Mouse (Mus musculus) c-Kit-positive CD71-positive TER-119-negative erythroid progenitor cells, embryonic 14.5 days (primary cell): ENCODE measurements around the gene Il12rb2.

Experiments used
- DNase-seq: peaks from one replicate; pipeline ENCODE4 v3.0.0-alpha.2; 2013; ENCODE audit warnings: low read depth

Il12rb2 gene

DNA sequence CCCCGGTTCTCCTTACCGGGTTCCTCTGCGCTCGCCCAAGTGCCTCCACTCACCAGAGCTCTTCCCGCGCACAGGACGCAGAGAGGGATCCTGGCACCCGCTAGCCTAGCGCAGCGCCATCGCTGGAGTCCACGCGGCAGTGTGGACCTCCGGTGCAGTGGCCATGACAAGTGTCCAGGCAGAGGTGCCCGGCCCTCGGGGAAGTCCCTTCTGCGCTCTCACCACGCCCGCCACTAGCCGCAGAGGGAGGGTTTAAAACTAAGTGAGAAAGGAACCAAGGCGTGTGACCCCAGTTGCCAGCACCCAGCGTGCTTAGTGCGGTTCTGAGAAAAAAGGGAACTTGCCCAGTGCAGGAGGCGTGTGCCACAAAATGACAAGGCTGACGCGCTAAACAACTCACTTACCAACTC, at the start of gene Il12rb2:
Il12rb2 (minus strand) TSS at position 207 of the 410 bp plus-strand sequence.
- peak; percentile 5 for DNase-seq

DNA sequence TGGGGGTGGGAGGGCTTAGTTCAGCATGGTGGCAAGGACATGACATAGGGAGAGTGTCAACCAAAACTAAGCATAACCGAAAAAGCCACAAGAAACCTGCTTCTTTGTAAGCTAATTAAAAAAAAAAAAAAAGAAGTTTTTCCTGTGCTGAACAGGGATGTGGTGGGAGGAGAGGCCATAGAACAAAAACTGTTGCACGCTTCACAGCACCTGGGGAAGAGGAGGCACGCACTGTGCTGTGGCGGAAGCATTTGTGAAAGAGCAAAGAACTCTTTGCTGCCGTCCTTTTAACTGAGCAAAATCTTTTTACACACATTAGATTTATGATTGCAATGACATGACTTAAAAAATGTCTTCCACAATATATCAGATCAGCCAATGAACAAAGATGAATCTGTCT, 45.8 kb upstream of the Il12rb2 start:
- no peak for DNase-seq

DNA sequence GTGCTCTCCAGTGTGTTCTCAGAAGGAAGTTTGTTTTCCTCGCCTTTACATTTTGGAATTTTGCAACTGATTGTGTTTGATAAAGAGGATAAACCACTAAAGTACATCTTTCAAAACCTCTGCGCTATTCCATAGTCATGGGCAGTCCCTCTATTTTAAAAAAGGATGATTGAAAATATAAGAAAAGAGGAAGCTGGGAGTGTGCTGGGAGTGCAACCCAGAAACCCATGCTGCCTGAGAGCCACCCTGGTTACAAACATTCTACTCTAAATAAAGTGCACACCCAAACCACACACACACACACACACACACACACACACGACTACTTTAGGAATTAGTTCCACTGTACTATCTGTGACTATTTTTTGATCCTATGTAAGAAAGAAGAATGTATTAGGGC, 40.6 kb upstream of the Il12rb2 start:
- no peak for DNase-seq

DNA sequence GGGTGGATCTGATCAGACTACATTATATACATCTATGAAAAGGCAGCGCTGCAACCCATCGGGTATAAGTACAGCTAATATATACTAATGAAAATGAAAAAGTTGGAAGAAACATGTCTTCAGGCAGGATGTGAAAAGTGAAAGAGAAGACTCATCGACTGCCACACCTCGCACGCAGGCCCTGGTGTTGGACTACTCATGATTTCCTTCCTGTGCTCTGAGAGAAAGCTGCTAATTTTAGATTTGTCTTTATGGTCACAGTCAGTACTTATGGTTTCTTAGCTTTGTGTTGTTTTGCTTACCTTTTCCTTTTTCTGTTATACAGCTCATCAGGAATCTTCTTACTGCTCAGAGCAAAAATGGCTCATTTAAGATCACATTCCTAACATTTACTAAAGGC, 39.3 kb upstream of the Il12rb2 start:
- DNase-seq, result no peak

DNA sequence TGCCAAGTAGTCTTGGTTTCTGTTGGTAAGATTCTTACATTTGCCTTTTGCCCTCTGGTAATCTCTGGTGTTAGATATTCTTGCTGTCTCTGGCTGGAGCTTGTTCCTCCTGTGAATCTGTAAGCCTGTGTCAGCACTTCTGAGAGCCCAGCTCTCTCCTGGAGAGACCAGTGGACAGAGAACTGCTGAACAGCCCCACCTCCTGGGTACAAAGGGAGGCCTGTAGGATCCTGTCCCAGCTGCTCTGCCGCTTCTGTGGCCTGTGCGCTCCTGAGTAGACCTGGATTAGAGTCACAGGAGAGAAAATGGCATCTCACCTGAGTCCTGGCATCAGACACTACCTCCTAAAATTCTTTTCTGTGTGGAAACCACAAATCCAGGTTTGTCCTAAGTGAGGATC, 37.4 kb upstream of the Il12rb2 start:
- no peak for DNase-seq

- no peak for DNase-seq
Measured at GRCm38 (mm10) chr6:67405281-67405682, 29.3 kb upstream of the Il12rb2 start.

DNA sequence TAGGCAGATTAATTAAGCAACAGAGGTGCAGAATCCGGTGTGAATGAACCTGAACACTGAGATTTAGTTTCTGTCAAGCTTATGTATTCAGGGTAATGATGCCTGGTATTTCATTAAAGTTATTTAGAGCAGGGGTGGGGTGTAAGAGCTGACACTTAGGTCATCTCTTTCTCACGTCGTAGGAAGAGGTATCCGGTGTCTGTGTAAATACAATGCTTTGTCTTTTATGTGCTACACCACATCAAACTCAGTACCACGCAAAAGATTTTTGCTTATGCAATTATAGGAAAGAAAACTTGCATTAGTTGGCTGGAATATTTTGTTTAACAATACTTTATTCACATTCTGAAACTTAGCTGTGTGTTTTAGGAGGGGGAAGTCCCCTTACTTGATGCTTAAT, 23.6 kb upstream of the Il12rb2 start:
- DNase-seq, result no peak

- DNase-seq, result no peak
Measured at GRCm38 (mm10) chr6:67365785-67366184, 10.2 kb downstream of the Il12rb2 start.

- DNase-seq, result no peak
Measured at GRCm38 (mm10) chr6:67348065-67348464, 27.9 kb downstream of the Il12rb2 start.

GRCm38 (mm10) chr6:67339494-67339893, 36.5 kb downstream of the Il12rb2 start:
- DNase-seq, result no peak

DNA sequence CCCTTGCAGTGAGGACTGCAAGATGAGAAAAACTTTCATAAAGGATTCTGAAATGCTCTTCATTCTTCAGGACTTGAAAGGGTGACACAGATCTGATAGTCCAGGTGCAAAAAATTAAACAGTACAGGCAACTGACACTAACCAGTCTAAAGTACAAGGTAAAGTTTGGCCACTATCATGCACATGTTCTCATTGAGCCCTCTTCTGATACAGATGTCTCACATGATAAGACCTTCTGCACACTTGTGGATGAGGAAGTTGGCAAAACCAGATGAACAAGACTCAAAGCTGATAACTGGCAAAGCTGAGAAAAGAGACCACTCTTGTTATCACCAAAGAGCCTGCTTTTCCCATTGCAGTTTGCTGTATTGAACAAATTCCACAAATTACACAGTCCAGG, 38.0 kb downstream of the Il12rb2 start:
- DNase-seq, result peak; percentile 37

GRCm38 (mm10) chr6:67323788-67324187, 52.2 kb downstream of the Il12rb2 start:
- no peak for DNase-seq

DNA sequence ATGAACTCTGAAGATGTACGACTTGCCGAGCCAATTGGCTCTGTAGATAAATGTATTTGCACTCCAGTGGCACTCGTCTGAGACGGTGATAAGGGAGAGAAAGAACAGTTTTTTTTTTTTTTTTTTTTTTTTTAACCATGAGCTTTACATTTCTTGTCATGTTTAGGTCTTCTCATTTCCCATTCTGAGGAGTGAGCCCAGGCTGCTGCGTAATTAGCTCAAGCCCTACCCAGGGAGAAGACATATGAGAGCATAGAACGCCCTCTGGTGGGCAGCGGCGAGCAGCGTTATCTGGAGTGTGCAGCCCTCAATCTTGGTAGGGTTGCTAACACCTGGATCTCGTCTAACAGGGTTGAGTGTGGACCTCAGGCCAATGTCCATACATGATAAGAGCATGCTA, 57.5 kb downstream of the Il12rb2 start:
- DNase-seq, result peak; percentile 59

GRCm38 (mm10) chr6:67317827-67318338, 58.1 kb downstream of the Il12rb2 start:
- DNase-seq, result no peak

- no peak for DNase-seq
Measured at GRCm38 (mm10) chr6:67317068-67317467, 58.9 kb downstream of the Il12rb2 start.

- DNase-seq, result no peak
Measured at GRCm38 (mm10) chr6:67314697-67315096, 61.3 kb downstream of the Il12rb2 start.

DNA sequence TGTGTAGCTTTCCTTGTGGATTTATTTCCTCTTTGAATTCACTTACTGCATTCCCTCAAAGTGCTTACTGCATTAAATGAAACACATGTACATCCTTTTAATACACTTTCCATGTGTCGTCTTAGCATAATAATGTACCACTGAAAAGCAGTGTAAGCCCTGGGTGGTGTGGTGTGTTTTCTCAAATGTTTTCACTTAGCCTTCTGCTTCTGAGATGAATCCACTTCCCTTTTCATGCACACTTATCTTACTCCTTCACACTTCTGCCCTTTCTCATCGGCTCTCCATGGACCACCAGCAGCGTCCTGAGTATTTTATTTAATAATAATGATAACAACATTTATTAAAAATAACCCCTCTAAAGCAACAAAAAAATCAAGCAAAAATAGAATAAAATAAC, 66.2 kb downstream of the Il12rb2 start:
- DNase-seq, result no peak

GRCm38 (mm10) chr6:67308994-67309393, 67.0 kb downstream of the Il12rb2 start:
- DNase-seq, result no peak

DNA sequence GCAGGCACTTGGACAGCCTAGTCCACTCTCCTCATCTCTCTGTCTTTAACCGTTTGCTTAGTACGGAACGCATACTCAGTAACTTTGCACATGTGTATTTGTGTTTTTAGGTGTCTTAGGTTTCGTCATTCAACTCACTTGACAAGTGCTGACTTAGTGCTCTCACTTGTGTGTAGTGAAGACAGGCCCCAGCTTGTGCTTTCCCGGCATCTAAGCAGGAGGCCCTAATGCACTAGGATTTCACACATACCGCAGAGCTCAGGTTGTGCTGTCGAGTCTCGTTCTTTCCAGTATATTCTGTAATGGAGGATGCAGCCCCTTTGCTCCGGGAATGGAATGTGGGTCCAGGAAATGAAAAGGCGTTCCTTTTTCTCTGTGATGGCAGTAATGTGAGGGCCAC, 72.8 kb downstream of the Il12rb2 start:
- DNase-seq, result no peak

DNA sequence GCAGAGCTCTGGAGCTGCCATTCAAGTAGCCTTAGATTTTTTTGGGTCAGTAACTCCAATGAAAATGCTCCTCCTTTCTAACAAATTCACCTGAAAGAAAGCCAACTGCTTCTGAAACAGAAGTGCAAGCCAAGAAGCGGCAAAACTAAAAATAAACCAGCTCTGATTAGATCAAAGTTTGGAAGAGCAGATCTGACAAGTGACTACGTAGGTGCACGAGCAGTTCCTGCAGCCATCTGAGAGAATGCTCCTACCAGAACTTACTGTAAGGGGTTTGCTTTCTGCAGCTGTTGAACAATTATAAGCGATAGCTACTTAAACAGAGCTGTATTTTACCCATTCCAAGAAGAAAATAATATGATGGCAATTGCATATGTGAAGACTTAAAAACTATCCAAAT, 73.5 kb downstream of the Il12rb2 start:
- DNase-seq, result no peak

DNA sequence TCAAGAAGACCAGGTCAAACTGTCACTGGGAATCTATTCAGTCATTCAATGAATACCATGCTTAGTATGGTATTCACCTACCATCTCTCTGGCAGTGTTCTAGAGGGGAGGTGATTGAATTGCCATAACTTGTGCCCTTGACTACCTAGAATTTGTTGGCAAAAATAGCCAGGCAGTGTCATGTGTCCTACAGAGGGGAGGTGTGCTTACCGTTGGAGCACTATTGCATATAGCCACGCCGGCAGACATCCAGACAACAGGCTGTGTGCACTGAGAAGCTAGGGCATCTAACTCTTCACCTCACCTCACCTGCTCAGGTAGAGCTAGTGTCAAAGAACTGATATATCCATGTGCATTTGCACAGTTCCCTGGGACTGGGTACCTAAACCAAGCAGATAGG, 74.8 kb downstream of the Il12rb2 start:
- no peak for DNase-seq

DNA sequence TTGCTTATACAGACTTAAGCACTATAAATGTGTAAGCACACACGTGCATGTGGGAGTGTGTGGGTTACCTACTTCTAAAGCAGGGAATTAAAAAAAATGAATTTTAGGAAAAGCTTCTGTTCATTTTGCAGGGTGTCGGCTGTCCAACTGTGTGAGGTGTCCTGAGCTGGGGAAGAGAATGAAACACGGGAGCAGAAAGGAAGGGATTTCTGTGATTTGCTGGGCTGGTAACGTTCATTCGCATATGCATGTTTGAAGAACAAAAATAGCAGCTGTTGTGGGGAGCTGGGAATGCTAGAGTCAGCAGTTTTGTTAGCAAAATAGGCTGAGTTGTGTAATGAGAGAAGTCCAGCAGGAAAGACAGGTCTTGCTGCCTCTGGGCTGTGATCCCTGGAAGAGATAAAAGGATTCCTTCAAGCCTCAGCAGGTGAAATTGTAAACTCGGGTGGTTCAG, 75.3 kb downstream of the Il12rb2 start:
- DNase-seq, result no peak

DNA sequence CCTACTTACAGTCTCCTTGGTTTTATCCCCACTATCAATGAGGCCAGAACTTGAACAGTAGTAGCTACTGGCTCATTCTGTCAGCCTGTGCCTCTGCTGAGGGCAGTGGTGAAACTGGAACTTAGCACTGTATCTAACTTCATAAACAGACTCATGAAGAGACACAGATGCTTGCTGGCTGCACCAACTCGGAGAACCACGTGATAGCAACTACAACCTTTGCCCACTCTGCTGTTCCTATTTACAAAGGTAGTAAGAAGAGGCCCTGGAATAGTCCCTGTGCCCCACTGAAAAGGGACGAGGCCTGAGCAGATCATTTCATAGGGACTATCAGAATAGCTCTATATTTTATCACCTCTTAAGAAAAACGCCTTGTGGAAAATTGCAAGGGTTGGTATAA, 75.7 kb downstream of the Il12rb2 start:
- DNase-seq, result no peak

GRCm38 (mm10) chr6:67298742-67299141, 77.2 kb downstream of the Il12rb2 start:
- DNase-seq, result no peak

DNA sequence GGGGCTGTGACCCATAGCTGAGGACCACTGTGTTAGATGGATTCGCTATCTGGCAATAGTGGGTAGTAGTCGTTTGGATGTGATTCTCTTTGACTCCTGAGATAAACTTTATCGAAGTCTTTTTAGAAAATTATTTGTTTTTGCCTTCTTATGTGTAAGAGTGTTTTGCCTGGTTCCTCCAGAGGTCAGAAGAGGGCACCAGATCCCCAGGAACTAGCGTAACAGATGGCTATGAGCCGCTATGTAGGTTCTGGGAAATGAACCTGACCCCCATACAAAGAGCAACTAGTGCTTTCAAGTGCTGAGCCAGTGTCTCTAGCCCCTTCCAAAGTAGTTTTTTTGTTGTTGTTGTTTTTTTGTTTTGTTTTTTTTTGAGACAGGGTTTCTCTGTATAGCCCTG, 79.9 kb downstream of the Il12rb2 start:
- no peak for DNase-seq
